Mouse (Mus musculus) MEL (cell line): Measurements from ENCODE around the gene Gm10912. TPM values are rescaled to one million over a fixed set of nuclear protein-coding genes. Genes with fewer than 3 reads are reported as not detected.
"Not testable (repeated sequence)": the region's sequence is repeated elsewhere in the genome, so short reads cannot be mapped to it uniquely, and the experiment has no call there.

Experiments used
- DNase-seq: peaks from one replicate; pipeline ENCODE4 v3.0.0; 2011; ENCODE audit warnings: low read depth, low spot score
- H3K27ac ChIP-seq: 2 replicates; pipeline ENCODE4 v1.5.1; 2012; ENCODE audit warnings: low read depth, mild to moderate bottlenecking, control low read depth, low read length, moderate library complexity; ENCODE audit not compliant: control insufficient read depth
- H3K27me3 ChIP-seq, 2 experiments: fragments of 150-350 bp in 1 of 2; sonication (generic) in 1 of 2; 2 replicates each; pipeline ENCODE4 v1.6.1; 2012; ENCODE audit warnings: low read length in 2 of 2, mild to moderate bottlenecking in 2 of 2, improper control_type of control experiment in 1 of 2, moderate library complexity in 1 of 2; ENCODE audit not compliant: insufficient read depth in 2 of 2, control insufficient read depth in 1 of 2
- H3K36me3 ChIP-seq, 2 experiments: 2 replicates each; pipeline ENCODE4 v1.6.1; 2012 to 2014; ENCODE audit warnings: low read length in 2 of 2, improper control_type of control experiment in 1 of 2, inconsistent platforms in 1 of 2, mild to moderate bottlenecking in 1 of 2; ENCODE audit not compliant: insufficient read depth in 2 of 2, control insufficient read depth in 1 of 2
- H3K4me1 ChIP-seq, 2 experiments: fragments of 150-350 bp in 1 of 2; sonication (generic) in 1 of 2; 2 replicates each; pipeline ENCODE4 v1.6.1; 2012; ENCODE audit warnings: low read length in 2 of 2, improper control_type of control experiment in 1 of 2, mild to moderate bottlenecking in 1 of 2; ENCODE audit not compliant: insufficient read depth in 2 of 2, control insufficient read depth in 1 of 2
- H3K4me3 ChIP-seq, 2 experiments: fragments of 150-350 bp in 1 of 2; sonication (generic) in 1 of 2; 2 replicates each; pipeline ENCODE4 v1.5.1; 2012; ENCODE audit warnings: low read depth in 2 of 2, low read length in 2 of 2, mild to moderate bottlenecking in 2 of 2, moderate library complexity in 2 of 2, control low read depth in 1 of 2, improper control_type of control experiment in 1 of 2; ENCODE audit not compliant: control insufficient read depth in 1 of 2, insufficient read depth in 1 of 2
- H3K79me2 ChIP-seq: 2 replicates; pipeline ENCODE4 v1.6.1; 2012; ENCODE audit warnings: mild to moderate bottlenecking, low read length, moderate library complexity; ENCODE audit not compliant: control insufficient read depth, poor library complexity, insufficient read depth
- H3K9ac ChIP-seq: 2 replicates; pipeline ENCODE4 v1.6.1; 2012; ENCODE audit warnings: low read depth, mild to moderate bottlenecking, control low read depth, low read length, moderate library complexity; ENCODE audit not compliant: control insufficient read depth, poor library complexity, severe bottlenecking
- H3K9me3 ChIP-seq: fragments of 150-350 bp; sonication (generic); replicated peaks from 2 replicates; pipeline ENCODE4 v1.6.1; 2012; ENCODE audit warnings: mild to moderate bottlenecking, low read length, improper control_type of control experiment, moderate library complexity; ENCODE audit not compliant: insufficient read depth
- BHLHE40 ChIP-seq: IDR thresholded peaks from 2 replicates; pipeline ENCODE4 v1.6.1; 2012; ENCODE audit warnings: low read depth, mild to moderate bottlenecking, inconsistent platforms, low read length, improper control_type of control experiment, borderline replicate concordance
- CHD1 ChIP-seq: IDR thresholded peaks from 2 replicates; pipeline ENCODE4 v1.6.1; 2012; ENCODE audit warnings: low read depth, mild to moderate bottlenecking, inconsistent platforms, low read length, improper control_type of control experiment
- CHD2 ChIP-seq: IDR thresholded peaks from 2 replicates; pipeline ENCODE4 v1.6.1; 2011; ENCODE audit warnings: low read length, improper control_type of control experiment
- CTCF ChIP-seq, 3 experiments: IDR thresholded peaks in 2 of 3; conservative IDR thresholded peaks in 1 of 3; 2 replicates each; pipeline ENCODE4 v1.5.1; 2011 to 2012; ENCODE audit warnings: low read length in 3 of 3, low read depth in 2 of 3, mild to moderate bottlenecking in 2 of 3, improper control_type of control experiment in 1 of 3, inconsistent platforms in 1 of 3, mixed read lengths in 1 of 3, moderate library complexity in 1 of 3; ENCODE audit not compliant: control insufficient read depth in 1 of 3, insufficient read depth in 1 of 3, poor library complexity in 1 of 3, severe bottlenecking in 1 of 3
- E2F4 ChIP-seq: IDR thresholded peaks from 2 replicates; pipeline ENCODE4 v1.6.1; 2011; ENCODE audit warnings: low read depth, low read length, improper control_type of control experiment, borderline replicate concordance
- EP300 ChIP-seq, 2 experiments: IDR thresholded peaks; 2 replicates each; pipeline ENCODE4 v1.6.1; 2011; ENCODE audit warnings: improper control_type of control experiment in 2 of 2, low read length in 2 of 2, low read depth in 1 of 2, mild to moderate bottlenecking in 1 of 2
- GABPA ChIP-seq: IDR thresholded peaks from 2 replicates; pipeline ENCODE4 v1.6.1; 2012; ENCODE audit warnings: low read depth, mild to moderate bottlenecking, inconsistent platforms, low read length, improper control_type of control experiment, moderate library complexity
- HCFC1 ChIP-seq: IDR thresholded peaks from 2 replicates; pipeline ENCODE4 v1.6.1; 2012; ENCODE audit warnings: low read depth, mild to moderate bottlenecking, inconsistent platforms, low read length, improper control_type of control experiment, moderate library complexity
- JUND ChIP-seq: IDR thresholded peaks from 2 replicates; pipeline ENCODE4 v1.6.1; 2011; ENCODE audit warnings: low read depth, mild to moderate bottlenecking, improper control_type of control experiment, low read length
- KAT2A ChIP-seq: conservative IDR thresholded peaks from 2 replicates; pipeline ENCODE4 v1.6.1; 2012; ENCODE audit warnings: low read depth, low read length, improper control_type of control experiment, inconsistent platforms
- MAFK ChIP-seq: IDR thresholded peaks from 2 replicates; pipeline ENCODE4 v1.6.1; 2011; ENCODE audit warnings: low read depth, mild to moderate bottlenecking, low read length, improper control_type of control experiment, borderline replicate concordance
- MAX ChIP-seq: IDR thresholded peaks from 2 replicates; pipeline ENCODE4 v1.6.1; 2011; ENCODE audit warnings: low read length, improper control_type of control experiment
- MEF2A ChIP-seq: IDR thresholded peaks from 2 replicates; pipeline ENCODE4 v1.6.1; 2014; ENCODE audit warnings: low read depth, mild to moderate bottlenecking, inconsistent platforms, low read length, improper control_type of control experiment; ENCODE audit not compliant: poor library complexity, insufficient replicate concordance, severe bottlenecking; ENCODE audit errors: extremely low read depth
- MXI1 ChIP-seq: IDR thresholded peaks from 2 replicates; pipeline ENCODE4 v1.6.1; 2011; ENCODE audit warnings: mild to moderate bottlenecking, low read depth, low read length, improper control_type of control experiment
- MYB ChIP-seq: IDR thresholded peaks from 2 replicates; pipeline ENCODE4 v1.6.1; 2011; ENCODE audit warnings: mild to moderate bottlenecking, low read depth, low read length, improper control_type of control experiment
- MYC ChIP-seq: IDR thresholded peaks from 2 replicates; pipeline ENCODE4 v1.6.1; 2011; ENCODE audit warnings: low read depth, mild to moderate bottlenecking, low read length, improper control_type of control experiment, moderate library complexity
- NELFE ChIP-seq: IDR thresholded peaks from 2 replicates; pipeline ENCODE4 v1.6.1; 2011; ENCODE audit warnings: low read depth, low read length, improper control_type of control experiment
- POLR2A ChIP-seq, 2 experiments: IDR thresholded peaks; 2 replicates each; pipeline ENCODE4 v1.6.1; 2011 to 2012; ENCODE audit warnings: low read length in 2 of 2, mild to moderate bottlenecking in 2 of 2, control low read depth in 1 of 2, improper control_type of control experiment in 1 of 2, low read depth in 1 of 2, moderate library complexity in 1 of 2; ENCODE audit not compliant: control insufficient read depth in 1 of 2, insufficient read depth in 1 of 2, poor library complexity in 1 of 2
- POLR2AphosphoS2 ChIP-seq: IDR thresholded peaks from 2 replicates; pipeline ENCODE4 v1.6.1; 2011; ENCODE audit warnings: low read length, improper control_type of control experiment
- POLR2AphosphoS5 ChIP-seq: IDR thresholded peaks from 2 replicates; pipeline ENCODE4 v1.6.1; 2012; ENCODE audit warnings: low read depth, borderline replicate concordance, mild to moderate bottlenecking, inconsistent platforms, low read length, moderate library complexity, mixed read lengths
- RAD21 ChIP-seq: IDR thresholded peaks from 2 replicates; pipeline ENCODE4 v1.6.1; 2011; ENCODE audit warnings: mild to moderate bottlenecking, low read depth, low read length, improper control_type of control experiment
- RCOR1 ChIP-seq: IDR thresholded peaks from 2 replicates; pipeline ENCODE4 v1.6.1; 2012; ENCODE audit warnings: low read depth, mild to moderate bottlenecking, inconsistent platforms, low read length, improper control_type of control experiment
- SMC3 ChIP-seq: IDR thresholded peaks from 2 replicates; pipeline ENCODE4 v1.6.1; 2011; ENCODE audit warnings: low read depth, low read length, improper control_type of control experiment
- TAL1 ChIP-seq: IDR thresholded peaks from 2 replicates; pipeline ENCODE4 v1.6.1; 2012; ENCODE audit warnings: mild to moderate bottlenecking, inconsistent platforms, low read length, moderate library complexity, mixed read lengths
- TBP ChIP-seq: IDR thresholded peaks from 2 replicates; pipeline ENCODE4 v1.8.0; 2011; ENCODE audit warnings: low read depth, low read length, improper control_type of control experiment
- TCF12 ChIP-seq: IDR thresholded peaks from 2 replicates; pipeline ENCODE4 v1.6.1; 2014; ENCODE audit warnings: low read depth, mild to moderate bottlenecking, inconsistent platforms, low read length, improper control_type of control experiment, moderate library complexity
- USF1 ChIP-seq: IDR thresholded peaks from 2 replicates; pipeline ENCODE4 v1.6.1; 2014; ENCODE audit warnings: low read depth, mild to moderate bottlenecking, inconsistent platforms, low read length, improper control_type of control experiment, moderate library complexity
- USF2 ChIP-seq, 2 experiments: IDR thresholded peaks; 2 replicates each; pipeline ENCODE4 v1.6.1; 2011 to 2012; ENCODE audit warnings: improper control_type of control experiment in 2 of 2, low read length in 2 of 2, borderline replicate concordance in 1 of 2, inconsistent platforms in 1 of 2, low read depth in 1 of 2, mild to moderate bottlenecking in 1 of 2; ENCODE audit not compliant: insufficient read depth in 1 of 2
- ZKSCAN1 ChIP-seq: IDR thresholded peaks from 2 replicates; pipeline ENCODE4 v1.6.1; 2012; ENCODE audit warnings: low read depth, mild to moderate bottlenecking, inconsistent platforms, low read length, improper control_type of control experiment, moderate library complexity
- polyA plus RNA-seq, 2 experiments: library from polyadenylated mRNA; stranded (reverse) in 1 of 2; unstranded in 1 of 2; fragments of >175 nt in 1 of 2; fragments of >200 nt in 1 of 2; gene quantifications; 2 replicates each; pipeline versions ENCODE4 v1.2.1 to v1.2.4; 2012; ENCODE audit warnings: low replicate concordance in 2 of 2, low read depth in 1 of 2; ENCODE audit not compliant: insufficient read length in 2 of 2, insufficient read depth in 1 of 2, missing spikeins in 1 of 2
- total RNA-seq: library from RNA; depleted of rRNA; stranded (reverse); fragments of 300-350 nt; gene quantifications from 2 replicates; pipeline ENCODE4 v1.2.3, GENCODE M21; 2012

The Gm10912 gene
- total and polyA plus RNA-seq, 3 experiments = 0.06 to 0.08 TPM; not detected in 1

GRCm38 (mm10) chr2:104062665-104063064 is 3.0 kb upstream of the Gm10912 start:
- Histone ChIP-seq H3K36me3 (peaks cover 0 to 5% of the 10 kb centered on the region in 2 experiments; a peak in 2 of 4 replicates), H3K27ac (no peak overlapping the region), H3K9me3 (no peaks in the 10 kb centered on the region), H3K4me3 (no peak overlapping the region), H3K27me3 (no peaks in the 10 kb centered on the region), H3K9ac (no peak overlapping the region), H3K79me2 (no peaks in the 10 kb centered on the region), H3K4me1 (no peaks in the 10 kb centered on the region)
- TF ChIP-seq E2F4 (no peak), GABPA (no peak), POLR2A (IDR thresholded peaks at IDR 0.05; ENCODE audit: control insufficient read depth in 1 of 2, insufficient read depth in 1 of 2, low read depth in 1 of 2, low read length in 2 of 2, poor library complexity in 1 of 2) (no peak), TBP (no peak), RCOR1 (no peak), MYB (no peak), JUND (no peak), MAFK (no peak), NELFE (no peak), EP300 (IDR thresholded peaks at IDR 0.05; ENCODE audit: low read depth in 1 of 2, low read length in 2 of 2) (no peak), USF1 (no peak), MAX (no peak), MYC (no peak), BHLHE40 (no peak), KAT2A (no peak), CHD1 (no peak), HCFC1 (no peak), TCF12 (no peak), ZKSCAN1 (no peak)
- DNase-seq = no peak

DNA sequence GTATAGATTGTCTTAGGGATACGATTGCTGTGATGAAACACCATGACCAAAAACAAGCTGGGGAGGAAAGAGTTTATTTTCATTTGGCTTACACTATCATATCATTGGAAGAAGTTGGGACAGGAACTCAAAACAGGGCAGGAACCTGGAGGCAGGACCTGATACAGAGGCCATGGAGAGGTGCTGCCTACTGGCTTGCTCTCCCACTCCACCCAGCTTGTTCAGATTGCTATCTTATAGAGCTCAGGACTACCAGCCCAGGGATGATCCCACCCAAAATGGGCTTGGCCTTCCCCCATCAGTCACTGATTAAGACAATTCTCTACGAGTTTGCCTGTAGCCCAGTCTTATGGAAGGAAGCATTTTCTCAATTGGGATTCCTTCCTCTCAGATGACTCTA is 1.5 kb upstream of the Gm10912 start:
- peaks cover 2 to 3% of the 10 kb centered on the region in 2 experiments for H3K36me3 ChIP-seq
- DNase-seq = no peak
- no peak for TF ChIP-seq NELFE
- TF ChIP-seq CHD2 = no peak
- no peak for TF ChIP-seq POLR2A (IDR thresholded peaks at IDR 0.05; ENCODE audit: control insufficient read depth in 1 of 2, insufficient read depth in 1 of 2, low read depth in 1 of 2, low read length in 2 of 2, poor library complexity in 1 of 2)
- TF ChIP-seq TAL1 = no peak
- no peak for TF ChIP-seq SMC3
- TF ChIP-seq MXI1 = no peak
- no peak for TF ChIP-seq MEF2A
- no peak for TF ChIP-seq POLR2AphosphoS5
- TF ChIP-seq USF1 = no peak
- TF ChIP-seq HCFC1 = no peak
- TF ChIP-seq KAT2A = no peak
- no peak for TF ChIP-seq POLR2AphosphoS2
- TF ChIP-seq USF2 (IDR thresholded peaks at IDR 0.05; ENCODE audit: borderline replicate concordance in 1 of 2, insufficient read depth in 1 of 2, low read depth in 1 of 2, low read length in 2 of 2) = no peak
- no peak for TF ChIP-seq MYC
- TF ChIP-seq CTCF (IDR thresholded peaks at IDR 0.05 in 2 of 3, conservative IDR thresholded peaks at IDR 0.05 in 1 of 3; ENCODE audit: control insufficient read depth in 1 of 3, insufficient read depth in 1 of 3, low read depth in 2 of 3, low read length in 3 of 3, poor library complexity in 1 of 3, severe bottlenecking in 1 of 3) = no peak
- TF ChIP-seq TBP = no peak
- TF ChIP-seq RAD21 = no peak
- TF ChIP-seq, all 39 proteins: peak for 0
- Histone ChIP-seq H3K27ac (no peak overlapping the region), H3K27me3 (no peaks in the 10 kb centered on the region), H3K4me1 (peaks cover 0 to 4% of the 10 kb centered on the region in 2 experiments; a peak in 2 of 4 replicates), H3K9ac (no peak overlapping the region), H3K79me2 (no peaks in the 10 kb centered on the region), H3K9me3 (no peaks in the 10 kb centered on the region), H3K4me3 (no peak overlapping the region)

- not testable (repeated sequence) for H3K79me2 ChIP-seq, H3K9ac ChIP-seq, H3K4me1 ChIP-seq, H3K9me3 ChIP-seq, H3K27me3 ChIP-seq, DNase-seq, H3K27ac ChIP-seq, H3K36me3 ChIP-seq, H3K4me3 ChIP-seq
Observed at GRCm38 (mm10) chr2:104068450-104068849, 2.8 kb downstream of the Gm10912 start, which contains the start of gene Gm10799. Gm10799 (minus strand) TSS chr2:104068550.
